Mouse (Mus musculus) layer of hippocampus, adult 9-10 months (tissue): ENCODE measurements at regions not wholly inside any gene's neighbourhood (a gene's known extent, or its start where the extent isn't known, plus 50 kb on each side); places are given as distances from the start of the nearest gene placed in this dataset.

Experiments used
- DNase-seq: peaks from one replicate; pipeline ENCODE4 v3.0.0; 2022; ENCODE audit warnings: low spot score

- no peak for DNase-seq
Observed at GRCm38 (mm10) chr2:128337192-128337591, 211.4 kb downstream of the Bcl2l11 start.

- no peak for DNase-seq
Observed at GRCm38 (mm10) chr2:128337791-128338190, 212.0 kb downstream of the Bcl2l11 start.

GRCm38 (mm10) chr2:128338474-128338873 lies 212.6 kb downstream of the Bcl2l11 start:
- no peak for DNase-seq

GRCm38 (mm10) chr2:128339061-128339642 lies 213.3 kb downstream of the Bcl2l11 start:
- no peak for DNase-seq

- no peak for DNase-seq
Observed at GRCm38 (mm10) chr2:128339643-128340487, 214.0 kb downstream of the Bcl2l11 start.

GRCm38 (mm10) chr2:128340631-128341240 lies 214.9 kb downstream of the Bcl2l11 start:
- no peak for DNase-seq

GRCm38 (mm10) chr2:128342212-128342611 lies 216.4 kb downstream of the Bcl2l11 start:
- no peak for DNase-seq

- DNase-seq, result no peak
Observed at GRCm38 (mm10) chr2:128345557-128345956, 219.7 kb downstream of the Bcl2l11 start.

GRCm38 (mm10) chr2:128348556-128348955 lies 222.7 kb downstream of the Bcl2l11 start:
- DNase-seq, result no peak

- no peak for DNase-seq
Observed at GRCm38 (mm10) chr2:128351405-128351804, 225.6 kb downstream of the Bcl2l11 start.

- no peak for DNase-seq
Observed at GRCm38 (mm10) chr2:128352533-128352932, 226.7 kb downstream of the Bcl2l11 start.

- no peak for DNase-seq
Observed at GRCm38 (mm10) chr2:128353457-128353856, 227.6 kb downstream of the Bcl2l11 start.

- no peak for DNase-seq
Observed at GRCm38 (mm10) chr2:128356326-128356725, 230.5 kb downstream of the Bcl2l11 start.

GRCm38 (mm10) chr2:128359106-128359505 lies 231.9 kb upstream of the Spdye4c start:
- DNase-seq, result no peak

GRCm38 (mm10) chr2:128360517-128360916 lies 230.5 kb upstream of the Spdye4c start:
- no peak for DNase-seq

GRCm38 (mm10) chr2:128361436-128361835 lies 229.6 kb upstream of the Spdye4c start:
- DNase-seq, result no peak

- DNase-seq, result no peak
Observed at GRCm38 (mm10) chr2:128364161-128364560, 226.8 kb upstream of the Spdye4c start.

- no peak for DNase-seq
Observed at GRCm38 (mm10) chr2:128365004-128365403, 226.0 kb upstream of the Spdye4c start.

GRCm38 (mm10) chr2:128365775-128366174 lies 225.2 kb upstream of the Spdye4c start:
- DNase-seq, result no peak

GRCm38 (mm10) chr2:128367266-128368150 lies 223.5 kb upstream of the Spdye4c start:
- DNase-seq, result no peak

- DNase-seq, result no peak
Observed at GRCm38 (mm10) chr2:128368534-128369273, 222.3 kb upstream of the Spdye4c start.
